Mouse (Mus musculus): ENCODE measurements around the gene Arhgap42. TPM values are rescaled to one million over a fixed set of nuclear protein-coding genes. Genes with fewer than 3 reads are reported as not detected.

Arhgap42 gene
- 9.4 and 9.6 TPM in 2 replicates for polyA plus RNA-seq (2012; rRNA removed)

GRCm38 (mm10) chr9:9238438-9239391, at the start of gene Arhgap42:
Arhgap42 (minus strand) TSS chr9:9239101.

DNA sequence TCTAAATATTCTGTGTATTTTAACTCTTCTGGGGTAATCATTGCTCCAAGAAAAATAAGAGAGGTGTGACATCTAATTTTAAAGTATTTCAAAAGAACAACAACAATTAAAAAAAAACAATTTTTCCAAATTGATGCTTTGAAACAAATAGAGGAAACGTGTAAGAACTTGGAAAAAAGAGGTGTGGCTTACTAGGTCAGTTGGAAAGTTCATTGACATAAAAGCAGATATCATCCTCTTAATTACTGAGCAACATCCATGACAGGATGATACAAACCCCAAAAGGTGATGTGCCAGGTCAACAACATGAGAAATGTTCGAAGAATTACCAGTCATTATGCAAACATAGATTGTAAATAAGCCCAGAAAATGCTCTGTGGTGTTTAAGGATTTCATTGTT, 267.4 kb downstream of the Arhgap42 start, which contains the start of gene Gm16485:
Gm16485 (plus strand) TSS at position 301 of the 400 bp plus-strand sequence.

